Mouse (Mus musculus): ENCODE measurements at regions not wholly inside any gene's neighbourhood (a gene's known extent, or its start where the extent isn't known, plus 50 kb on each side); places are given as distances from the start of the nearest gene placed in this dataset.

- TF ChIP-seq POLR2A (IDR thresholded peaks at IDR 0.05; ENCODE audit: low read depth, low read length) (no peak), CTCF (IDR thresholded peaks at IDR 0.05; ENCODE audit: extremely low read depth, insufficient read length, insufficient replicate concordance, low read depth, low read length) (no peak)
Observed at GRCm38 (mm10) chr9:46482859-46483443, 163.2 kb upstream of the 4931429L15Rik start.

Measured in small intestine, adult 2 months (tissue).